Mouse (Mus musculus): ENCODE measurements around the gene Cinp.

- TF ChIP-seq TAL1 (IDR thresholded peaks at IDR 0.05; ENCODE audit: low read length): no peak
- TF ChIP-seq GATA1 (IDR thresholded peaks at IDR 0.05; ENCODE audit: low read length): no peak
Observed at GRCm38 (mm10) chr12:110888606-110889005, 339 bp downstream of the Cinp start.
